Mouse (Mus musculus) forebrain, embryonic 11.5 days (tissue): Measurements from ENCODE around the gene Ankrd55. TPM values are rescaled to one million over a fixed set of nuclear protein-coding genes. Genes with fewer than 3 reads are reported as not detected.

ENCODE experiments used
- ATAC-seq: fragments of 200-750 bp; cut with Nextera tagmentation; replicated peaks from 2 replicates; pipeline ENCODE4 v1.8.0; 2017; ENCODE audit warnings: moderate TSS enrichment; ENCODE audit not compliant: low FRiP score
- DNase-seq: peaks from one replicate; pipeline ENCODE4 v3.0.0-alpha.2; 2017; ENCODE audit warnings: low spot score
- H3K27ac ChIP-seq: fragments of 300-500 bp; sonication (generic); 2 replicates; pipeline ENCODE4 v1.5.1; 2014; ENCODE audit warnings: low read depth, low read length
- H3K27me3 ChIP-seq: fragments of 300-500 bp; sonication (generic); 2 replicates; pipeline ENCODE4 v1.6.1; 2014; ENCODE audit warnings: mild to moderate bottlenecking, low read length, mixed read lengths; ENCODE audit not compliant: control insufficient read depth, insufficient read depth
- H3K36me3 ChIP-seq: fragments of 300-500 bp; sonication (generic); 2 replicates; pipeline ENCODE4 v1.6.1; 2014; ENCODE audit warnings: mild to moderate bottlenecking, low read length, moderate library complexity, mixed read lengths; ENCODE audit not compliant: control insufficient read depth, insufficient read depth
- H3K4me1 ChIP-seq: fragments of 300-500 bp; sonication (generic); replicated peaks from 2 replicates; pipeline ENCODE4 v1.6.1; 2014; ENCODE audit warnings: low read length, mixed read lengths; ENCODE audit not compliant: control insufficient read depth, insufficient read depth
- H3K4me2 ChIP-seq: fragments of 300-500 bp; sonication (generic); 2 replicates; pipeline ENCODE4 v1.6.1; 2014; ENCODE audit warnings: low read depth, mild to moderate bottlenecking, low read length, moderate library complexity, mixed read lengths; ENCODE audit not compliant: severe bottlenecking
- H3K4me3 ChIP-seq: fragments of 300-500 bp; sonication (generic); 2 replicates; pipeline ENCODE4 v1.5.1; 2014; ENCODE audit warnings: low read depth, low read length
- H3K9ac ChIP-seq: fragments of 300-500 bp; sonication (generic); 2 replicates; pipeline ENCODE4 v1.6.1; 2014; ENCODE audit warnings: low read length
- H3K9me3 ChIP-seq: fragments of 300-500 bp; sonication (generic); 2 replicates; pipeline ENCODE4 v1.6.1; 2016; ENCODE audit warnings: low read length, mixed read lengths; ENCODE audit not compliant: control insufficient read depth
- WGBS: fragments of 180-500 bp; shearing (Covaris S2); extraction: QIAGEN DNeasy Blood & Tissue Kit; methylation state at CpG from one replicate; pipeline ENCODE4 v1.1.7; 2014; 5-methylcytosine and 5-hydroxymethylcytosine counted together
- polyA plus RNA-seq: library from polyadenylated mRNA; unstranded; fragments of >200 nt; fragmentation: Nextera tagmentation; extraction: Ambion mirVana; gene quantifications from 2 replicates; pipeline ENCODE4 v1.2.1, GENCODE M21; 2014

The Ankrd55 gene
- polyA plus RNA-seq, 1 experiment from 2014 or later = 1.3 TPM

DNA sequence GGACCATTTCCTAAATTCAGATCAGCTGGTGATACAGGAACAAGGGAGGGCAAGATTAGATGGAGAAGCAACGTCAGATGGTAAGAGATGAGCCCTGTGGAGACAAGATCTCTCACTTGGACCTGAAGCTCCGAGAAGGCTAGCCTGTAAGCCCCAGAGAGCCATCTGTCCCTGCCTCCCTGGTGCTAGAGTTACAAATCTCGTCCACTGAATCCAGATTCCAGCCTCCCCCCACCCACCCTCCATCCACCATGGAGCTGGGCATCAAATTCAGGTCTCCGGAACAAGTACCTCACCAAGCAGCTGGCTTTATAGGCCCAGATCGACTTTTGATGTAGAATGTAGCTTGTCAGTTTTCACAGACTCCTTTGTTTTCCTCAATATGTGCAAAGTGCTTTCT is 32.4 kb upstream of the Ankrd55 start:
- no peaks in the 10 kb centered on the region for H3K36me3 ChIP-seq
- 72% methylated on average over 5 of the region's 5 CpGs for WGBS
- ATAC-seq (no peak), DNase-seq (peak; percentile 32)
- no peak overlapping the region for H3K9ac ChIP-seq
- H3K27me3 ChIP-seq = no peaks in the 10 kb centered on the region
- H3K9me3 ChIP-seq = no peaks in the 10 kb centered on the region
- H3K4me1 ChIP-seq = no peaks in the 10 kb centered on the region
- H3K4me2 ChIP-seq = no peak overlapping the region
- H3K27ac ChIP-seq = no peak overlapping the region
- H3K4me3 ChIP-seq = no peak overlapping the region

DNA sequence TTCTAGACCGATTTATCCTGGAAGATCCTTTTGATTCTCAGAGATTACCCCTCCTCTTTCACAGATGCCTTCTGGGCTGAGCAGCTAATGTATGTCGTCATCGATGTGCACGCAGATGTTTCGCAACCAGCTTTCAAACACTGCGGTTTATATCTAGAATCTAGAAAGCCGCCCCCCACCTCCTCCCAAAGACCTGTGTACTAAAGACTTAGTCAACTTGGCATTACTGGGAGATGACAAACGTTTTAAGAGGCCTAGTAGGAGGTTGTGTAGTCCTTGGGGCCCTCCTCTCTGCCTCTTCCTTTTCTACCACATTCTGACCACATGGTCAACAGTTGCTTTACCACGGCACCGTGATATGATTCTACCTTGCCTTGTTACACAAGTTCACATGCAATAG is 29.8 kb upstream of the Ankrd55 start:
- 90% methylated on average over 10 of the region's 10 CpGs for WGBS

DNA sequence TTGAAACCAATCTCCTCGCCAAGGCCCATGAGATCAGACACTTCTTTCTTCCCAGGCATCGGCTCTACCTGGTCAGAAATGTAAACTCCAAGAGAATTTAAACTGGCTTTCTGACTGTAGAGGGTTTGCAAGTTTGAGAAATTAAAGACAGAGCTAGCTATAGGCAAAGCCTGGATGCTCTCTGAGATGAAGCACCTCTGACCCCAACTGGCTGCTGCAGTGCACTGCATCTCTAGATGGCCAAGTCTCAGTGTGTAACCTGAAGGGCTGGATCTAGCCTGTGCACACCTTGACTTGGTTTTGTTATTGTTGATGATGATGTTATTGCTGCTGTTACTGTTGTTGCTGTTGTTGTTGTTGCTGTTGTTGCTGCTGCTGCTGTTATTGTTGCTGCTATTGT is 28.9 kb upstream of the Ankrd55 start:
- ATAC-seq (peak; percentile 84), DNase-seq (peak; percentile 65)
- no peaks in the 10 kb centered on the region for H3K36me3 ChIP-seq
- H3K4me2 ChIP-seq = no peak overlapping the region
- H3K27ac ChIP-seq = no peak overlapping the region
- no peaks in the 10 kb centered on the region for H3K9me3 ChIP-seq
- H3K27me3 ChIP-seq = no peaks in the 10 kb centered on the region
- H3K4me3 ChIP-seq = no peak overlapping the region
- H3K4me1 ChIP-seq = no peaks in the 10 kb centered on the region
- 65% methylated on average over 2 of the region's 2 CpGs for WGBS
- H3K9ac ChIP-seq = no peak overlapping the region

More for the DNA sequence above, 29.8 kb upstream of the Ankrd55 start:
- DNase-seq (peak; percentile 40), ATAC-seq (no peak)
- Histone ChIP-seq H3K4me3 (no peak overlapping the region), H3K9ac (no peak overlapping the region), H3K4me1 (no peaks in the 10 kb centered on the region), H3K4me2 (no peak overlapping the region), H3K27me3 (no peaks in the 10 kb centered on the region), H3K9me3 (no peaks in the 10 kb centered on the region), H3K36me3 (no peaks in the 10 kb centered on the region), H3K27ac (no peak overlapping the region)

DNA sequence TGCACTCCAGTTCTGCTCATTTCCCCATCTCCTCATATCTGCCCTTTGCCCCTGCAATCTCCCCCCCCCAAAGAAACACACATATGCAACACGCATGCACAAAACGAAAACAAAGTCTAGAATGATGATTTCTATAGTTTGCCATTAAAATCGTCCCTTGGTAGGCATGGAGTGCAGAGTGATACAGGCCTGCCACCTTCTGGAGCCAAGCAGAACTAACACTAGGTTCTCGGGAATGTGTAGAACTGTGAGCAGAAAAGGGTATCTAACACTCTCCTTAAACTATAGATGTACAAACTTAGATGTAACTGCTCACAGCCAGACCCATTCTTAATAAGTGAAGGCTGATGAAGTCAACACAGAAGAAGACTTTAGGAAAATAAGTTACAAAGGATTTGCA is 23.6 kb upstream of the Ankrd55 start:
- DNase-seq = no peak
- H3K9ac ChIP-seq = no peak overlapping the region
- H3K27me3 ChIP-seq = no peaks in the 10 kb centered on the region
- no peaks in the 10 kb centered on the region for H3K36me3 ChIP-seq
- no peak; the same call in 1 of the 2 replicates for ATAC-seq
- H3K27ac ChIP-seq = no peak overlapping the region
- H3K4me1 ChIP-seq = no peaks in the 10 kb centered on the region
- no peak overlapping the region for H3K4me3 ChIP-seq
- 25% methylated on average over 4 of the region's 4 CpGs for WGBS
- H3K9me3 ChIP-seq = no peaks in the 10 kb centered on the region
- H3K4me2 ChIP-seq = no peak overlapping the region

DNA sequence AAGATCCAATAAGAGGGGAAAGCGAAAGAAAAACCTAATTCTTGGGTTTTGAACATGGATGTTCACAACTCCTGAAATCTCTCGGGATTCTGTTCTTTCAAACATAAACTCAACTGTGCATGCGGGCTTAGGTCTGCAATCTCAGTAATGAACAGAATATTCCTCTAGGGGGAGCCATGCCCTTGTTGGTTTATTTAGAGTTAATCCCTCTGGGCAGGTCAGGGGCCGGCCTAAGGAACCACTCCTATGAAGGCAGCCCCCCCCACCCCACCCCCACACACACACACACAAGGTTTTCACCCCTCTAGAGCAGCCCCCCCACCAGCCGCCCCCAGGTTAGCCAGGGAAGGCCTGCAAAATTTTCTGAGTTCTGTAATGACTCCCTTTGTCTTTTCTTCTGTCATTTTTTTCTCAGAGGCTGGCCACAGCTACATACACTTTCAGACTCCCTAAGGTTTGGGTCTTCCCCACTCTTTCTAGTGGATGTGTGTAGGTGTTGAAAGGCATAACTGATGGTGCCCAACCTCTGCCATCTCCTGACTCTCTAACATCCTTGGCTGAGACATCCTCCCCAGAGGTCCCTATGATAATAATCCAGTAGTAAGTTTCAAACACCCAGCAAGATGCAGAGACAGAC is 16.2 kb upstream of the Ankrd55 start:
- 14% methylated on average over 5 of the region's 5 CpGs for WGBS
- no peak overlapping the region for H3K4me3 ChIP-seq
- no peaks in the 10 kb centered on the region for H3K4me1 ChIP-seq
- no peak overlapping the region for H3K4me2 ChIP-seq
- H3K27me3 ChIP-seq = no peaks in the 10 kb centered on the region
- H3K9me3 ChIP-seq = no peaks in the 10 kb centered on the region
- peak; percentile 66 for DNase-seq
- H3K27ac ChIP-seq = no peak overlapping the region
- ATAC-seq = peak; percentile 65
- H3K36me3 ChIP-seq = no peaks in the 10 kb centered on the region
- no peak overlapping the region for H3K9ac ChIP-seq

DNA sequence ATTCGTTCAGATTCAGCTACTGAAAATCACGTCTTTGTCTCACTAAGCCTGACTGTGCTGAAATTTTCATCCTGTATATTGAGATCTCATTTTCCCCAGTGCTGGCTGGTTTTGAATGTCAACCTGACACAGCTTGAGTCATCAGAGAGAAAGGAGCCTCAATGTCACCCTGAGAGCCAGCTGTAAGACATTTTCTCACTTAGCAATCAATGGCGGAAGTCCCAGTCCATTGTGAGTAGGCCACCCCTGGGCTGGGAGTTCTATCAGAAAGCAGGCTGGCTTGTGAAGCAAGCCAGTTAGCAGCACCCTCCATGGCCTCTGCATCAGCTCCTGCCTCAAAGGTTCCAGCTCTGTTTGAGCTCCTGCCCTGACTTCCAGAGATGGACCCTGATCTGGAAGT is 13.6 kb upstream of the Ankrd55 start:
- ATAC-seq = no peak
- Histone ChIP-seq H3K9ac (no peak overlapping the region), H3K4me2 (no peak overlapping the region), H3K4me1 (no peaks in the 10 kb centered on the region; the same call in 1 of the 2 replicates), H3K36me3 (no peaks in the 10 kb centered on the region), H3K9me3 (no peaks in the 10 kb centered on the region), H3K4me3 (no peak overlapping the region), H3K27me3 (no peaks in the 10 kb centered on the region), H3K27ac (no peak overlapping the region)
- 80% methylated on average over 3 of the region's 3 CpGs for WGBS
- no peak for DNase-seq

DNA sequence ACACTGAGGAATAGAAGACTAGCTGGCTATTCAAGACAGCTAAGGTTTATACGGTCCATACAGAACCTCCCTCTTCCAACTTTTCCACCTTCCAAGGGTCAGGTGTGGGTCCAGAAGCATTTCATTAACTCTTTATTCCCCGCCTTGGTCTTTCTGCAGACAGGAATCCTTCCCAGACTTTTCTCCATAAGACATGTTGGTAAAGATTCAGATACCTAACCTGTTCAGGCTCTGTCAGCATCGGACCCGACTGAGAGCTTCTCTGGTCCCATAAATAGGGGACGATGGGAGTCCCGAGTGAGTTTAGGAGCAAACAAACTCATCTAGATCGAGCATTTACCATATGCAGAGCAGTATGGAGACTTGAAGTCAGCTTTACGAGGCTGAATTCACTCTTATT is 12.3 kb upstream of the Ankrd55 start:
- H3K4me1 ChIP-seq = no peaks in the 10 kb centered on the region; the same call in 1 of the 2 replicates
- DNase-seq (no peak), ATAC-seq (no peak)
- H3K9ac ChIP-seq = no peak overlapping the region
- H3K4me3 ChIP-seq = no peak overlapping the region
- WGBS = 87% methylated on average over 8 of the region's 8 CpGs
- no peak overlapping the region for H3K27ac ChIP-seq
- no peaks in the 10 kb centered on the region for H3K9me3 ChIP-seq
- H3K4me2 ChIP-seq = no peak overlapping the region
- H3K36me3 ChIP-seq = no peaks in the 10 kb centered on the region
- no peaks in the 10 kb centered on the region for H3K27me3 ChIP-seq

DNA sequence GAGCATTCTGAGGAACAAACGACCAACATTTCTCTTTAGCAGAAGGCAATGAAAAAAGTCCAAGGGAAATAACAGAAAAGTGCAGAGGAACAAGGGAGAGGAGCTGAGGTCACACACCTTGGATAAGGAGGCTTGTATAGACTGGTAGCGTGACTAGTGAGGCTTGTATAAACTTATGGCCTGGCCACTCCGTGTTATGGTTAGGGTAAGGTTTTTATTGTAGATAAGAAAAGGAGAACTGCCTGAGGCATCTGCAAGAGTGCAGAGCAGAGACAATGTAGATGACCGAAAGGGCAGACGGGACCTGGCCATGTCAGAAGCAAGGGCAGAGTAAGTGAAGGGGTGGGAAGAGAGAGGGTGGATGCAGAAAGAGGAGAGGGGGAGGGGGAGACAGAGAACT is 10.7 kb upstream of the Ankrd55 start:
- no peak overlapping the region for H3K9ac ChIP-seq
- no peaks in the 10 kb centered on the region for H3K9me3 ChIP-seq
- H3K27me3 ChIP-seq = no peaks in the 10 kb centered on the region
- WGBS = 84% methylated on average over 5 of the region's 5 CpGs
- H3K36me3 ChIP-seq = no peaks in the 10 kb centered on the region
- H3K27ac ChIP-seq = no peak overlapping the region
- no peak overlapping the region for H3K4me2 ChIP-seq
- DNase-seq (no peak), ATAC-seq (no peak)
- no peak overlapping the region for H3K4me3 ChIP-seq
- H3K4me1 ChIP-seq = no peaks in the 10 kb centered on the region; the same call in 1 of the 2 replicates

DNA sequence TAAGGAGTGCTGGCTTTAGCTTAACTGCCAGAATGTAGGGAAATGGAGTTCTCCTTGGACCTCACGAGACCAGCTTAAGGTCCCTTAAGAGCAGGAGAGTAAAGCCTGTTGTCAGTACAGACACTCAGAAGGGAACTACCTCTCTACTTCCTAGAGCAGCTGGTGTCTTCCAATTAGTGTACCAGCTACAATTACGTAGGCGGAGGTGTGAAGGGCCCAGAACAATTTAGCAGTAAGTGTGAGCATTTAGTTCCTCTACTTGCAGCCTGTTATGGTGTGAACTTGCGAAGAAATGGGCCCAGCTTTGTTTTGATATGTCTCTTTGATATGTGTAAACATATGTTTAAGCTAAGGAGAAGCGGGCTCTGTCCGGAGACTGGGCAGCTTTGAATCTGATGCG is 10.0 kb upstream of the Ankrd55 start:
- no peak overlapping the region for H3K9ac ChIP-seq
- H3K4me1 ChIP-seq = no peaks in the 10 kb centered on the region; the same call in 1 of the 2 replicates
- no peaks in the 10 kb centered on the region for H3K36me3 ChIP-seq
- WGBS = 86% methylated on average over 7 of the region's 7 CpGs
- no peaks in the 10 kb centered on the region for H3K27me3 ChIP-seq
- DNase-seq (no peak), ATAC-seq (0 out of 2 replicates have a peak, but pooled peaks have one; percentile 24)
- H3K4me3 ChIP-seq = no peak overlapping the region
- no peak overlapping the region for H3K4me2 ChIP-seq
- no peaks in the 10 kb centered on the region for H3K9me3 ChIP-seq
- no peak overlapping the region for H3K27ac ChIP-seq
